Mouse (Mus musculus) kidney, embryonic 16.5 days (tissue): ENCODE measurements around the gene Zfp385a. TPM values are rescaled to one million over a fixed set of nuclear protein-coding genes. Genes with fewer than 3 reads are reported as not detected.

Source experiments
- ATAC-seq: fragments of 200-750 bp; cut with Nextera tagmentation; 2 replicates; pipeline ENCODE4 v1.8.0; 2017; ENCODE audit warnings: moderate TSS enrichment; ENCODE audit not compliant: low FRiP score, low TSS enrichment
- H3K27ac ChIP-seq: fragments of 300-500 bp; sonication (generic); 2 replicates; pipeline ENCODE4 v1.5.1; 2014; ENCODE audit warnings: low read length
- H3K27me3 ChIP-seq: fragments of 300-500 bp; sonication (generic); 2 replicates; pipeline ENCODE4 v1.6.1; 2014; ENCODE audit warnings: low read length, control low read depth, mixed read lengths; ENCODE audit not compliant: insufficient read depth
- H3K36me3 ChIP-seq: fragments of 300-500 bp; sonication (generic); 2 replicates; pipeline ENCODE4 v1.6.1; 2014; ENCODE audit warnings: low read length, control low read depth, mixed read lengths; ENCODE audit not compliant: insufficient read depth
- H3K4me1 ChIP-seq: fragments of 300-500 bp; sonication (generic); 2 replicates; pipeline ENCODE4 v1.6.1; 2014; ENCODE audit warnings: low read length, control low read depth, mixed read lengths; ENCODE audit not compliant: insufficient read depth
- H3K4me2 ChIP-seq: fragments of 300-500 bp; sonication (generic); replicated peaks from 2 replicates; pipeline ENCODE4 v1.6.1; 2014; ENCODE audit warnings: low read depth, low read length
- H3K4me3 ChIP-seq: fragments of 300-500 bp; sonication (generic); 2 replicates; pipeline ENCODE4 v1.5.1; 2014; ENCODE audit warnings: mild to moderate bottlenecking, low read length
- H3K9ac ChIP-seq: fragments of 300-500 bp; sonication (generic); replicated peaks from 2 replicates; pipeline ENCODE4 v1.6.1; 2014; ENCODE audit warnings: low read length
- H3K9me3 ChIP-seq: fragments of 300-500 bp; sonication (generic); 2 replicates; pipeline ENCODE4 v1.6.1; 2016; ENCODE audit warnings: low read length, control low read depth
- WGBS: fragments of 180-500 bp; shearing (Covaris S2); extraction: QIAGEN DNeasy Blood & Tissue Kit; methylation state at CpG from one replicate; pipeline ENCODE4 v1.1.7; 2014; 5-methylcytosine and 5-hydroxymethylcytosine counted together
- microRNA counts: library from miRNA; unstranded; fragments of <30 nt; microRNA quantifications from one replicate; lab custom pipeline; 2016
- microRNA-seq: library from miRNA; unstranded; fragments of <30 nt; microRNA quantifications from one replicate; pipeline ENCODE4, GENCODE M21; 2016
- polyA plus RNA-seq: library from polyadenylated mRNA; unstranded; fragments of >200 nt; fragmentation: Nextera tagmentation; extraction: Ambion mirVana; gene quantifications from 2 replicates; pipeline ENCODE4 v1.2.1, GENCODE M21; 2015

Gene Zfp385a
- polyA plus RNA-seq, 1 experiment from 2014 or later = 12.4 TPM

DNA sequence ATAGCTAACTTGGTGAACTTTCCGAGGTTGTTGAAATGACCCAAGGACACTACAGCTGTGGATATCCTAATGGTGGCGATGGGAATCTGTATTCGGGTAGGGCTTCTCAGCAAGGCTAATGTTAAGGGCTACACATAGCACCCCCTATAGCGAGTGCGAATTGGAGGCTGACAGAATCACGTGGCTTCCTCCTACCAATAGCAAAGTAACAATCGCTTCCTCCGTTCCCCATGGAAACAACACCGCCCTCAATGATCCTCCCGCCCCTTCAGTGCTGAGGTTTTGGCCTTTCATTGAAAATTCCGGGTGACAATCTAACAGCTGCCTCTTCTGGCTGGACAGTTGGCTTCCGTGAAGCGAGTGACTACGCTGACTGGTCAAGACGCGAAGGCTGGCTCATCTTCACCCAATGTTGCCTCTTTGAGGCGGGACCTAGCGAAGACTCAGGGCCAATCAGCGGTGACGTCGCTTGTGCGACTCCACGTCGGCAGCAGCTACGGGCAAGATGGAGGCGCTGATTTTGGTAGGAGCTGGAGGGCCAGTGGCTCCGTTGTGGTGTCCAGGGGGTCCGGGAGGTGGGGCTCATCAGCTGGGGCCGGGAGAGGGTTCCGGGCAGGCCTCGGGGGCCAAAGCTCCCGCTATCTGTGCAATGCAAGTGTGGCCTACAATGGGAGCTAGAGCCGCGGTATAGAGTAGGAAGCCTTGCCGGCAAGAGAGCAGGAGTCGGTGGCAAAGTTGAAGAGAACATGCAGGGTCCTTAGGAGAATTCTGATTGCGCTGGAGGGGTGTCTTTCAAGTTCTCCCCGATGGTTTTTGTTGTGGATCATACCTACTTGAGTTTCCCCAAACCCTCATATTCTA, 67.2 kb downstream of the Zfp385a start, which contains the start of gene Copz1:
Gene Copz1 (plus strand): TSS at position 296 of the 861 bp plus-strand sequence.
- Histone ChIP-seq H3K27me3 (no peaks in the 10 kb centered on the region), H3K9me3 (no peaks in the 10 kb centered on the region), H3K4me2 (peak within 1 kb of the TSS; percentile 70), H3K9ac (peak within 1 kb of the TSS; percentile 89), H3K36me3 (no peaks in the 10 kb centered on the region), H3K4me1 (peaks cover 10% of the 10 kb centered on the region), H3K27ac (peak within 1 kb of the TSS; percentile 66; the same call in 1 of the 2 replicates), H3K4me3 (peak within 1 kb of the TSS; percentile 89)
- peak; percentile 99 for ATAC-seq
- WGBS = under 1% methylated on average over 38 of the region's 38 CpGs

- H3K9ac ChIP-seq = no peak overlapping the region
- peaks cover 6% of the 10 kb centered on the region for H3K4me1 ChIP-seq
- H3K9me3 ChIP-seq = no peaks in the 10 kb centered on the region
- no peak overlapping the region for H3K4me2 ChIP-seq
- no peak overlapping the region for H3K27ac ChIP-seq
- no peak for ATAC-seq
- no peaks in the 10 kb centered on the region for H3K36me3 ChIP-seq
- H3K4me3 ChIP-seq = no peak overlapping the region
- 76% methylated on average over 4 of the region's 4 CpGs for WGBS
- H3K27me3 ChIP-seq = no peaks in the 10 kb centered on the region
Measured at GRCm38 (mm10) chr15:103268903-103269302, 71.0 kb downstream of the Zfp385a start.

- Histone ChIP-seq H3K27ac (no peak overlapping the region), H3K27me3 (no peaks in the 10 kb centered on the region), H3K9ac (no peak overlapping the region), H3K4me3 (no peak overlapping the region), H3K4me1 (no peaks in the 10 kb centered on the region), H3K4me2 (no peak overlapping the region), H3K9me3 (no peaks in the 10 kb centered on the region), H3K36me3 (no peaks in the 10 kb centered on the region)
- no peak for ATAC-seq
- WGBS = 90% methylated on average over 2 of the region's 2 CpGs
Measured at GRCm38 (mm10) chr15:103264794-103265193, 75.1 kb downstream of the Zfp385a start.

MicroRNA genes within 50 kb of the gene (microRNA counts, 519-probe panel; counts per million panel counts)
- microRNA mmu-miR-148b (lab: Ali Mortazavi, UCI) = 3,730 counts per million, percentile 85 among the panel's probes with 10 or more counts

Small RNAs within 50 kb of the gene (microRNA-seq; reads per million reads assigned to microRNA genes)
- gene Mir148b (175 reads per million, percentile 62 among the genes with 10 or more reads in this experiment), gene Mir6963 (not detected)

Other genes with a start within 250 kb of the Zfp385a start
- gene Smug1, start 173.0 kb downstream of the Zfp385a start, polyA plus RNA-seq = 19.8 and 20.5 TPM in 2 replicates
- 109 and 120 TPM in 2 replicates for gene Cbx5, start 100.3 kb downstream of the Zfp385a start, polyA plus RNA-seq
- gene Hnrnpa1, start 99.7 kb downstream of the Zfp385a start, polyA plus RNA-seq = 831 and 924 TPM in 2 replicates
- 3.8 and 4.2 TPM in 2 replicates for gene Nfe2, start 81.7 kb downstream of the Zfp385a start, polyA plus RNA-seq
- gene Copz1, start 67.4 kb downstream of the Zfp385a start, polyA plus RNA-seq = 324 and 333 TPM in 2 replicates
- 0.30 and 0.67 TPM in 2 replicates for gene Gpr84, start 29.5 kb downstream of the Zfp385a start, polyA plus RNA-seq
- gene Itga5, start 26.7 kb upstream of the Zfp385a start, polyA plus RNA-seq = 40.7 and 44.3 TPM in 2 replicates
- gene Gtsf1, start 90.4 kb upstream of the Zfp385a start, polyA plus RNA-seq = 0.27 TPM in 1 of 2 replicates, not detected in the other
- not detected in 2 replicates for gene Gtsf2, start 108.4 kb upstream of the Zfp385a start, polyA plus RNA-seq
- gene Nckap1l, start 113.7 kb upstream of the Zfp385a start, polyA plus RNA-seq = 1.6 and 2.0 TPM in 2 replicates
- 4.7 and 4.8 TPM in 2 replicates for gene Pde1b, start 162.9 kb upstream of the Zfp385a start, polyA plus RNA-seq
- gene Ppp1r1a, start 197.9 kb upstream of the Zfp385a start, polyA plus RNA-seq = 22.8 and 23.5 TPM in 2 replicates
- not detected in 2 replicates for gene Glycam1, start 225.0 kb upstream of the Zfp385a start, polyA plus RNA-seq